Mouse (Mus musculus) megakaryocyte progenitor cell, adult 5-6 weeks (primary cell): ENCODE data around the gene Ccdc85b. TPM values are rescaled to one million over a fixed set of nuclear protein-coding genes. Genes with fewer than 3 reads are reported as not detected.

ENCODE experiments used
- ATAC-seq: replicated peaks from 2 replicates; pipeline ENCODE4 v1.8.0; 2016; ENCODE audit warnings: mild to moderate bottlenecking, moderate TSS enrichment, inconsistent platforms; ENCODE audit not compliant: poor library complexity
- total RNA-seq, 2 experiments: library from RNA; stranded (forward) in 1 of 2; stranded (reverse) in 1 of 2; fragments of 157-497, 149-512 nt in 1 of 2; fragments of 200-1000 nt in 1 of 2; gene quantifications; 2 replicates each; pipeline versions ENCODE4 v1.2.3 to v1.2.4; 2015 to 2017

Gene Ccdc85b
- total RNA-seq, 2 experiments from 2014 or later: 0.99 to 3.0 TPM

- ATAC-seq: peak; percentile 55
Measured at GRCm38 (mm10) chr19:5406531-5407126, 51.1 kb downstream of the Ccdc85b start.

DNA sequence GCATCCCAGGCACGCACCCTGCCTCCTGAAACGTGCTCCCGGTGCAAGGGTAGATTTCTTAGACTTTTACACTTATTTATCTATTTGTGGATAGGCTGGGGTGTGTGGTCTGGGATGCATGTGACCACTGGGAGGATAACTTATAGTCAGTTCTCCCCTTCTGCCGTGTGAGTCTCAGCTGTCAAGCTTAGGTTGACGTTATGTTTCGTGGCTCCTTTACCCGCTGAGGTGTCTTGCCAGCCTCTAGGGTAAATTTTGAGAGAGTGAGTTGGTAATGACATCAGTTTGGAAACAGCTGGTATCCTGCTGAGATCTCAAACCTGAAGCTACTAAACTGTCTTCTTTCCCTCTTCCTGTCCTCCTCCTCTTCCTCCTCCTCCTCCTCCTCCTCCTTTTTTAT lies 51.8 kb downstream of the Ccdc85b start:
- ATAC-seq: peak; percentile 56

Other genes with a start within 250 kb of the Ccdc85b start
- 14.8 and 16.2 TPM in 2 replicates for gene Pacs1, start 184.8 kb downstream of the Ccdc85b start, total RNA-seq (2015)
- 5.1 and 7.1 TPM in 2 replicates for gene Pacs1, start 184.8 kb downstream of the Ccdc85b start, total RNA-seq (2017)
- 119 and 147 TPM in 2 replicates for gene Sf3b2, start 162.4 kb downstream of the Ccdc85b start, total RNA-seq (2015)
- 239 and 261 TPM in 2 replicates for gene Sf3b2, start 162.4 kb downstream of the Ccdc85b start, total RNA-seq (2017)
- gene Gal3st3, start 159.6 kb downstream of the Ccdc85b start, total RNA-seq (2015): not detected in 2 replicates
- not detected in 2 replicates for gene Gal3st3, start 159.6 kb downstream of the Ccdc85b start, total RNA-seq (2017)
- gene Catsper1, start 122.2 kb downstream of the Ccdc85b start, total RNA-seq (2015): not detected in 2 replicates
- not detected in 2 replicates for gene Catsper1, start 122.2 kb downstream of the Ccdc85b start, total RNA-seq (2017)
- gene Cst6, start 108.3 kb downstream of the Ccdc85b start, total RNA-seq (2015): not detected in 2 replicates
- gene Cst6, start 108.3 kb downstream of the Ccdc85b start, total RNA-seq (2017): not detected in 2 replicates
- gene Eif1ad, start 91.2 kb downstream of the Ccdc85b start, total RNA-seq (2015): 48.9 and 54.7 TPM in 2 replicates
- 67.8 and 86.2 TPM in 2 replicates for gene Eif1ad, start 91.2 kb downstream of the Ccdc85b start, total RNA-seq (2017)
- 499 and 504 TPM in 2 replicates for gene Banf1, start 90.7 kb downstream of the Ccdc85b start, total RNA-seq (2015)
- 66.7 and 68.5 TPM in 2 replicates for gene Banf1, start 90.7 kb downstream of the Ccdc85b start, total RNA-seq (2017)
- gene Sart1, start 69.2 kb downstream of the Ccdc85b start, total RNA-seq (2015): 65.3 and 65.9 TPM in 2 replicates
- 83.8 and 105 TPM in 2 replicates for gene Sart1, start 69.2 kb downstream of the Ccdc85b start, total RNA-seq (2017)
- not detected in 2 replicates for gene Tsga10ip, start 55.4 kb downstream of the Ccdc85b start, total RNA-seq (2015)
- 0.34 TPM in 1 of 2 replicates, not detected in the other for gene Tsga10ip, start 55.4 kb downstream of the Ccdc85b start, total RNA-seq (2017)
- gene Drap1, start 32.9 kb downstream of the Ccdc85b start, total RNA-seq (2015): 120 and 142 TPM in 2 replicates
- 105 and 109 TPM in 2 replicates for gene Drap1, start 32.9 kb downstream of the Ccdc85b start, total RNA-seq (2017)
- 18.4 and 18.6 TPM in 2 replicates for gene AI837181, start 32.8 kb downstream of the Ccdc85b start, total RNA-seq (2015)
- gene AI837181, start 32.8 kb downstream of the Ccdc85b start, total RNA-seq (2017): 8.6 and 11.9 TPM in 2 replicates
- 0.47 and 0.98 TPM in 2 replicates for gene Fosl1, start 10.3 kb downstream of the Ccdc85b start, total RNA-seq (2015)
- gene Fosl1, start 10.3 kb downstream of the Ccdc85b start, total RNA-seq (2017): 1.2 TPM in 1 of 2 replicates, not detected in the other
- 50.2 and 73.5 TPM in 2 replicates for gene Fibp, start 2.7 kb upstream of the Ccdc85b start, total RNA-seq (2015)
- gene Fibp, start 2.7 kb upstream of the Ccdc85b start, total RNA-seq (2017): 107 and 197 TPM in 2 replicates
- gene Ctsw, start 10.6 kb upstream of the Ccdc85b start, total RNA-seq (2015): 0.47 and 0.83 TPM in 2 replicates
- gene Ctsw, start 10.6 kb upstream of the Ccdc85b start, total RNA-seq (2017): 0.44 and 0.79 TPM in 2 replicates
- 0.54 TPM in 1 of 2 replicates, not detected in the other for gene Efemp2, start 16.1 kb upstream of the Ccdc85b start, total RNA-seq (2015)
- gene Efemp2, start 16.1 kb upstream of the Ccdc85b start, total RNA-seq (2017): not detected in 2 replicates
- 20.4 and 28.8 TPM in 2 replicates for gene Mus81, start 30.5 kb upstream of the Ccdc85b start, total RNA-seq (2015)
- 10.3 and 11.6 TPM in 2 replicates for gene Mus81, start 30.5 kb upstream of the Ccdc85b start, total RNA-seq (2017)
- gene Cfl1, start 32.6 kb upstream of the Ccdc85b start, total RNA-seq (2015): 1,737 and 1,793 TPM in 2 replicates
- gene Cfl1, start 32.6 kb upstream of the Ccdc85b start, total RNA-seq (2017): 1,233 and 1,355 TPM in 2 replicates
- 0.66 and 1.7 TPM in 2 replicates for gene 1700020D05Rik, start 45.9 kb upstream of the Ccdc85b start, total RNA-seq (2015)
- 1.5 TPM in 1 of 2 replicates, not detected in the other for gene 1700020D05Rik, start 45.9 kb upstream of the Ccdc85b start, total RNA-seq (2017)
- gene Snx32, start 52.6 kb upstream of the Ccdc85b start, total RNA-seq (2015): 0.73 and 2.8 TPM in 2 replicates
- 1.7 and 1.9 TPM in 2 replicates for gene Snx32, start 52.6 kb upstream of the Ccdc85b start, total RNA-seq (2017)
- not detected in 2 replicates for gene Ovol1, start 102.8 kb upstream of the Ccdc85b start, total RNA-seq (2015)
- gene Ovol1, start 102.8 kb upstream of the Ccdc85b start, total RNA-seq (2017): not detected in 2 replicates
- 8.9 and 10.5 TPM in 2 replicates for gene Ap5b1, start 110.1 kb upstream of the Ccdc85b start, total RNA-seq (2015)
- gene Ap5b1, start 110.1 kb upstream of the Ccdc85b start, total RNA-seq (2017): 7.4 and 9.6 TPM in 2 replicates
- 80.3 and 150 TPM in 2 replicates for gene Rnaseh2c, start 144.0 kb upstream of the Ccdc85b start, total RNA-seq (2015)
- 83.2 and 112 TPM in 2 replicates for gene Rnaseh2c, start 144.0 kb upstream of the Ccdc85b start, total RNA-seq (2017)
- 35.1 and 40.2 TPM in 2 replicates for gene Kat5, start 152.3 kb upstream of the Ccdc85b start, total RNA-seq (2015)
- gene Kat5, start 152.3 kb upstream of the Ccdc85b start, total RNA-seq (2017): 51.8 and 60.1 TPM in 2 replicates
- gene Rela, start 179.6 kb upstream of the Ccdc85b start, total RNA-seq (2015): 37.2 and 40.0 TPM in 2 replicates
- 36.4 and 43.2 TPM in 2 replicates for gene Rela, start 179.6 kb upstream of the Ccdc85b start, total RNA-seq (2017)
- gene Sipa1, start 205.8 kb upstream of the Ccdc85b start, total RNA-seq (2015): 16.4 and 24.2 TPM in 2 replicates
- 19.2 and 24.0 TPM in 2 replicates for gene Sipa1, start 205.8 kb upstream of the Ccdc85b start, total RNA-seq (2017)
- gene Map3k11, start 230.8 kb upstream of the Ccdc85b start, total RNA-seq (2015): 13.0 and 16.1 TPM in 2 replicates
- 19.2 and 22.9 TPM in 2 replicates for gene Map3k11, start 230.8 kb upstream of the Ccdc85b start, total RNA-seq (2017)
- gene Pcnx3, start 231.0 kb upstream of the Ccdc85b start, total RNA-seq (2015): 21.6 and 24.5 TPM in 2 replicates
- gene Pcnx3, start 231.0 kb upstream of the Ccdc85b start, total RNA-seq (2017): 15.6 and 15.7 TPM in 2 replicates
- gene Kcnk7, start 246.5 kb upstream of the Ccdc85b start, total RNA-seq (2015): not detected in 2 replicates
- 0.14 TPM in 1 of 2 replicates, not detected in the other for gene Kcnk7, start 246.5 kb upstream of the Ccdc85b start, total RNA-seq (2017)